Mouse (Mus musculus) retina, postnatal 1 day (tissue): ENCODE results near the gene Aldh5a1.

ENCODE experiments used
- DNase-seq: peaks from one replicate; pipeline ENCODE4 v3.0.0-alpha.2; 2012

Aldh5a1 gene

GRCm38 (mm10) chr13:24930591-24930990, 6.9 kb downstream of the Aldh5a1 start:
- no peak for DNase-seq

GRCm38 (mm10) chr13:24923991-24924390, 13.5 kb downstream of the Aldh5a1 start:
- no peak for DNase-seq

- no peak for DNase-seq
Observed at GRCm38 (mm10) chr13:24921281-24921680, 16.2 kb downstream of the Aldh5a1 start.

GRCm38 (mm10) chr13:24920333-24920977, 17.0 kb downstream of the Aldh5a1 start:
- DNase-seq, result peak; percentile 75

GRCm38 (mm10) chr13:24915831-24916230, 21.6 kb downstream of the Aldh5a1 start:
- no peak for DNase-seq

GRCm38 (mm10) chr13:24914915-24915314, 22.5 kb downstream of the Aldh5a1 start:
- DNase-seq, result no peak

GRCm38 (mm10) chr13:24913576-24913975, 23.9 kb downstream of the Aldh5a1 start:
- DNase-seq, result no peak

- DNase-seq, result no peak
Observed at GRCm38 (mm10) chr13:24909112-24909511, 28.3 kb downstream of the Aldh5a1 start.

- DNase-seq, result no peak
Observed at GRCm38 (mm10) chr13:24906831-24907570, 30.5 kb downstream of the Aldh5a1 start.

GRCm38 (mm10) chr13:24905422-24905821, 32.0 kb downstream of the Aldh5a1 start:
- no peak for DNase-seq

- no peak for DNase-seq
Observed at GRCm38 (mm10) chr13:24903412-24903811, 34.0 kb downstream of the Aldh5a1 start.

GRCm38 (mm10) chr13:24901916-24902315, 35.5 kb downstream of the Aldh5a1 start:
- DNase-seq, result no peak

- no peak for DNase-seq
Observed at GRCm38 (mm10) chr13:24893880-24894279, 43.6 kb downstream of the Aldh5a1 start.

GRCm38 (mm10) chr13:24892516-24892915, 44.9 kb downstream of the Aldh5a1 start:
- no peak for DNase-seq

- DNase-seq, result no peak
Observed at GRCm38 (mm10) chr13:24889554-24889953, 47.9 kb downstream of the Aldh5a1 start.

GRCm38 (mm10) chr13:24882411-24882810, 55.0 kb downstream of the Aldh5a1 start:
- DNase-seq, result no peak

- DNase-seq, result no peak
Observed at GRCm38 (mm10) chr13:24880704-24881103, 56.8 kb downstream of the Aldh5a1 start.

- no peak for DNase-seq
Observed at GRCm38 (mm10) chr13:24880208-24880607, 57.3 kb downstream of the Aldh5a1 start.

GRCm38 (mm10) chr13:24879359-24880040, 58.0 kb downstream of the Aldh5a1 start:
- no peak for DNase-seq

GRCm38 (mm10) chr13:24868233-24868632, 69.2 kb downstream of the Aldh5a1 start:
- no peak for DNase-seq

- DNase-seq, result no peak
Observed at GRCm38 (mm10) chr13:24867789-24868188, 69.7 kb downstream of the Aldh5a1 start.

GRCm38 (mm10) chr13:24866430-24867402, 70.7 kb downstream of the Aldh5a1 start:
- no peak for DNase-seq

- DNase-seq, result peak; percentile 40
Observed at GRCm38 (mm10) chr13:24862520-24862919, 74.9 kb downstream of the Aldh5a1 start.
